Mouse (Mus musculus): Measurements from ENCODE around the gene Mfap4. TPM values are rescaled to one million over a fixed set of nuclear protein-coding genes. Genes with fewer than 3 reads are reported as not detected.
A peak's percentile ranks its signal among the peaks of the same experiment; 100 is the strongest.

The Mfap4 gene
- polyA plus RNA-seq, 1 experiment from 2014 or later, result 367 TPM

DNA sequence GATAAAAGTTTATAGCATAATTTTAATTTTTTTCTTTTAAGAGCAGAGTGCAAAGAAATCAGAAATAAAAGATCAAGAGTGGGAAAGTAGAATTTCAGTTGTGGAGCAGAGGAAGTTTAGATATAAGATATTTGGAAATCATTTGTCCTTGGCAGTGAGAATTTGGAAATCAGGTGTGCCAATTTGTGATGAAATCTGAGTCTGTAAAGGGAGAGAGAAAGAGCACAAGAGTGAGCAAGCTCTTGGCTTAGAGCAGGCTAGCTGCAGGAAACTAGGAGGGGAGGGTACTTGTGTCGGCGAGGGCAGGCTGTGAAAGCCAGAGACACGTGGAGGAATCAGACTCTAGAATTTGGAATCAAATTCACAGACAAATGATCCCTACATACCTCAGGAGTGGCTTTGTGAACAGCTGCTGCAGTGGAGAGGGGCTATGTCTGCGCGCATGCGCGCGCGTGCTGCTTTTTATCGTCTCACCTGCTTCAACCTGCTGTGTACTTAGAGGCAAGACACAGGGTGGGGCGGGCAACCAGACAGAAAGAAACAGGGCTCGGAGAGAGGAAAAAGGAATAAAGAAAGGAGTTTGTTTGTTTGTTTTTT, 8.3 kb upstream of the Mfap4 start:
- Histone ChIP-seq H3K36me3 (ENCODE audit: control insufficient read depth, insufficient read depth, low read length) (no peaks in the 10 kb centered on the region), H3K4me1 (ENCODE audit: control insufficient read depth, insufficient read depth, low read length) (peaks cover 9% of the 10 kb centered on the region), H3K27me3 (ENCODE audit: control insufficient read depth, insufficient read depth, low read length) (no peaks in the 10 kb centered on the region), H3K4me3 (ENCODE audit: low read depth, low read length) (no peak overlapping the region), H3K4me2 (replicated peaks; ENCODE audit: low read depth, low read length) (peak overlapping the region; percentile 6), H3K9me3 (ENCODE audit: control insufficient read depth, low read depth, low read length) (no peaks in the 10 kb centered on the region), H3K27ac (ENCODE audit: low read length) (no peak overlapping the region), H3K9ac (replicated peaks; ENCODE audit: low read depth, low read length) (no peak overlapping the region)
- 28% methylated on average over 12 of the region's 12 CpGs for WGBS
- ATAC-seq (ENCODE audit: insufficient number of reproducible peaks, insufficient read depth, low FRiP score, low read depth), result no peak

DNA sequence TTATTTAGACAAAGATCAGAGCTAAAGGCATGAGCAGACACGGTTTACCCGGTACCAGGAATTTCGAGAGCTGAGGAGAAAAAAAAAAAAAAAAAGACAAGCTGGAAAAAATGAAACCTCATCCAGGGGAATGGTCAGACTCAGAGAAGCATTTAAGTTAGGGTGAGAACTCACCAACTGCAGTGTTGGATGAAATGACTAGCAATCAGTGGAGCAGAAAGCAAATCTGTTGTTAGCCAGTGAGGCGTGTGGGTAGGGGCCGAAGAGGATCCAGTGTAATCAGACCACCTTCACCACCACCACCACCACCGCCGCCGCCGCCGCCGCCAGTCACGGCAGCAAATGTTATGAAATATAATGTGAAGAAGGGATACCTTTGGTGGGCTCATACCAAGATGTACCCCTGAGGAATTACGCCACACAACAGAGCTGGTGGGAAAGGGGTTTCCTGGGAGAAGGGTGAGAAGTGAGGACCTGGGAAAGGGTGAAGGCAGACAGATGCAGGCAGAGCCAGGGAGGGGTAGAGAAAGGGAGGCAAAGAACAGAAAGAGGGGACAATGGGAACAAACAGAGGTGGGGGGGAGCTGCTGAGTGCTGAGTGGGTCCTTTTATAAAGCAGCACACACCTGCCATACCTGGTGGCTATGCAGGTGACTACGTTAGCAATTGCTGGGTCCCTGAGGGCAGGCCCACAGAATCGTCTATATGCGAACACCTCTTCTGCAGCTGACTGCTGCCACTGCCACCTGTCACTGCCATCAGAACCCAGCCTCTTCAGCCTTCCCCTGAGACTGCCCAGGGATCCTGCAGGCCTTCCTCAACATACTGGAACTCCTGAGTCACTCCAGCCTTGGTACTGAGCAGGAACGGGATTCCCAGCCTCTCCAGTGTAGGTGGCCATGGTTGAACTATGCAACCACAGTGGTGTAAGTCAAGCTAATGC, 7.4 kb upstream of the Mfap4 start:
- no peak for ATAC-seq (ENCODE audit: insufficient number of reproducible peaks, insufficient read depth, low FRiP score, low read depth)
- Histone ChIP-seq H3K4me2 (replicated peaks; ENCODE audit: low read depth, low read length) (peak overlapping the region; percentile 6; the same call in 1 of the 2 replicates), H3K4me1 (ENCODE audit: control insufficient read depth, insufficient read depth, low read length) (peaks cover 10% of the 10 kb centered on the region), H3K9me3 (ENCODE audit: control insufficient read depth, low read depth, low read length) (no peaks in the 10 kb centered on the region), H3K27ac (ENCODE audit: low read length) (no peak overlapping the region), H3K27me3 (ENCODE audit: control insufficient read depth, insufficient read depth, low read length) (no peaks in the 10 kb centered on the region), H3K4me3 (ENCODE audit: low read depth, low read length) (no peak overlapping the region), H3K36me3 (ENCODE audit: control insufficient read depth, insufficient read depth, low read length) (no peaks in the 10 kb centered on the region), H3K9ac (replicated peaks; ENCODE audit: low read depth, low read length) (no peak overlapping the region)
- 53% methylated on average over 17 of the region's 17 CpGs for WGBS

DNA sequence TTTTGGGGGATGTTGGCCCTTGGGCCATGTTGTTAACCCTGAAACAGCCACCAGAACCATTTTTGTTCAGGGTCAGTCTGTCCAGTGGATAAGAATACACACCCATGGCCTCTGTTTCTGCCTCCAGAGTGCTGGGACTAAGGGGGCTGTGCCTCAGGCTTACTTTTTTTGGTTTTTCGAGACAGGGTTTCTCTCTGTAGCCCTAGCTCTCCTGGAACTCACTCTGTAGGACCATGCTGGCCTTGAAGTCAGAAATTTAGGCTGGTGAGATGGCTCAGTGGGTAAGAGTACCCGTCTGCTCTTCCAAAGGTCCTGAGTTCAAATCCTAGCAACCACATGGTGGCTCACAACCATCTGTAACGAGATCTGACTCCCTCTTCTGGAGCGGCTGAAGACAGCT, 6.4 kb upstream of the Mfap4 start:
- H3K27me3 ChIP-seq (ENCODE audit: control insufficient read depth, insufficient read depth, low read length), result no peaks in the 10 kb centered on the region
- peaks cover 12% of the 10 kb centered on the region for H3K4me1 ChIP-seq (ENCODE audit: control insufficient read depth, insufficient read depth, low read length)
- no peak for ATAC-seq (ENCODE audit: insufficient number of reproducible peaks, insufficient read depth, low FRiP score, low read depth)
- H3K4me3 ChIP-seq (ENCODE audit: low read depth, low read length), result no peak overlapping the region
- no peaks in the 10 kb centered on the region for H3K36me3 ChIP-seq (ENCODE audit: control insufficient read depth, insufficient read depth, low read length)
- 87% methylated on average over 4 of the region's 4 CpGs for WGBS
- H3K27ac ChIP-seq (ENCODE audit: low read length), result no peak overlapping the region
- H3K4me2 ChIP-seq (replicated peaks; ENCODE audit: low read depth, low read length), result no peak overlapping the region
- no peak overlapping the region for H3K9ac ChIP-seq (replicated peaks; ENCODE audit: low read depth, low read length)
- no peaks in the 10 kb centered on the region for H3K9me3 ChIP-seq (ENCODE audit: control insufficient read depth, low read depth, low read length)

DNA sequence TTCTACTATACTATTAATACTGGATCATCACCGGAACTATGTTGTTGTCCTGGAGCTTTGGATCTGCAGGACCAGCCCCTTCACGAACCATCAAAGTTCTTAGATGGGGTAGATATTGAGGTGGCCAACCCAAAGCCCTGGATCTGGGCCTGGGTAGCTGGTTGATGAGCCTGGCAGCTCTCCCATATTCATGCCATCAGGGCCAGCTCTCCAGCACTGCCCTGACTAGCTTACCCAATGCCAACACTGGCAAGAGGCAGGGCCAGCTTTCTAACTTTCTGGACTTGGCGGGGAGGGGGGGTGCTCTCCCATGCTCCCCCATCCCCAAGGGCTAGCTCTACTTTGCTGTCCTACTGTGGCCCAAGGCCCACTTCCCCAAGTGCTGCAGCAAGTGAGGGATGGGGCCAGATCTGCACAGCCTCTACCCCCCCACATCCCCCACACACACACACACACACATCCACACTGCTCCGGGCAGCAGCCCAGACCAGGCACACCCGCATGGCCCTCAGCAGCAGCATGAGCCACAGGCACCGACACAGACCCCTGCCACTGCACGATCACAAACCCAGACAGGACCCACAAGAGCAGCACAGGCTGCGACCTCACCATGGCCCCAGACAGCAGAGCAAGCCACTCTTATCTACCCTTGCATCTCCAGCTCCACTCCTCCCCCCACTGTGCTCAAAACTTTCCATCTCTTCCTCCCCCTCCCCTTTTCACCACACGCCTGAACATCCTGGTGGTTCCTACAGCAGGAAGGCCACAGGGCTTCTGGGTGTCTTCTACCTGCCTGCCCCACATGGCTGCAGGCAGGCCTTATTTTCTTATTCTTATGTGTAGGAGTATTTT, 3.8 kb upstream of the Mfap4 start:
- 52% methylated on average over 9 of the region's 9 CpGs for WGBS
- Histone ChIP-seq H3K9ac (replicated peaks; ENCODE audit: low read depth, low read length) (no peak overlapping the region), H3K4me1 (ENCODE audit: control insufficient read depth, insufficient read depth, low read length) (peaks cover 19% of the 10 kb centered on the region), H3K4me3 (ENCODE audit: low read depth, low read length) (no peak overlapping the region), H3K36me3 (ENCODE audit: control insufficient read depth, insufficient read depth, low read length) (no peaks in the 10 kb centered on the region), H3K27me3 (ENCODE audit: control insufficient read depth, insufficient read depth, low read length) (no peaks in the 10 kb centered on the region), H3K9me3 (ENCODE audit: control insufficient read depth, low read depth, low read length) (no peaks in the 10 kb centered on the region), H3K27ac (ENCODE audit: low read length) (no peak overlapping the region), H3K4me2 (replicated peaks; ENCODE audit: low read depth, low read length) (no peak overlapping the region)
- no peak for ATAC-seq (ENCODE audit: insufficient number of reproducible peaks, insufficient read depth, low FRiP score, low read depth)

DNA sequence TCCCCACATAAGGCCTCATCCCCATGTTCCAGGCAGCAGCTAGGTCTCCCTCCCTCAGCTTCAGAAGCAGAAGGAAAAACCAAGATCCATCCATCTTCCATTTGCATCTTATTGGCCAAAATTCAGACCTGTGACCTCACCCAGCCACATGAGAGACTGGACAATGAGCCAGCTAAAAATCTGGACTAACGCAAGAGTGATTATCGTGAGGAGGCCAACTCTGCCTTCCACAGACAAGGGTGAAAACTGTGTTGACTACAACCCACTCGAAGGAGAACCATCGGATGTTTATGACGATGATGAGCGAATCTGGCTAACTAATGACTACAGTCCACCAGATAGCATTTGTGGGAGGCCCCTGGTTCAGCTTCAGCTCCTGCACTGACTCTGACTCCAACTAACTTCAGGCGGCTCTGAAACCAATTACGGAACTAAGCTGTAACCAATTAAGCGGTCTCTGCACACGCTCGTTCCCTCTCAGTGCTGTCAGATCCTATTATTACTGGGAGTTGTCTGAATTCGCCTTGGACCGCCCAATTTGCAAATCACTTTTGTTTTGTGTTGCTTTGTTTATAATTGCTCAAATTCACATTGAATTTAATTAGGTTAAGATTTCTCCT, 1.9 kb upstream of the Mfap4 start:
- Histone ChIP-seq H3K4me2 (replicated peaks; ENCODE audit: low read depth, low read length) (no peak overlapping the region), H3K36me3 (ENCODE audit: control insufficient read depth, insufficient read depth, low read length) (peaks cover 5% of the 10 kb centered on the region), H3K4me3 (ENCODE audit: low read depth, low read length) (no peak overlapping the region), H3K27ac (ENCODE audit: low read length) (peak overlapping the region; percentile 99; the same call in 1 of the 2 replicates), H3K27me3 (ENCODE audit: control insufficient read depth, insufficient read depth, low read length) (no peaks in the 10 kb centered on the region), H3K9me3 (ENCODE audit: control insufficient read depth, low read depth, low read length) (no peaks in the 10 kb centered on the region), H3K9ac (replicated peaks; ENCODE audit: low read depth, low read length) (no peak overlapping the region), H3K4me1 (ENCODE audit: control insufficient read depth, insufficient read depth, low read length) (peaks cover 28% of the 10 kb centered on the region)
- WGBS, result 87% methylated on average over 13 of the region's 13 CpGs
- ATAC-seq (ENCODE audit: insufficient number of reproducible peaks, insufficient read depth, low FRiP score, low read depth), result no peak

DNA sequence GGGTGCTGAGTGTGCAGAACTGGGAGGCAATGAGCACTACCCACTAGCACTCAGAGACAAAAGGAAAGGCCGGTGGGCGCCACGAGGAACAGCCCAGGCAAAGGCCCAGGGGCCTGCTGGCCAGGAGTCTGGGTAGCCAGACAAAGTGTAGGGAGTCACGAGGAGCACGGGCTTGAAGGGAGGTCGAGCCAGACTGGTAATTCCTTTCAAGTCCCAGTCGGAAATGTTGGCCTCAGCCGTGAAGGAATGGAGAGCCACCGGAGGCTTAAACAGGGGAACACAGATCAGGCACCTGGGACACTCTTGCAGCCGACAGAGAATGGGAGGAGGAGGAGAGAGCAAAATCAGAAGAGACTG, 997 bp upstream of the Mfap4 start:
- Histone ChIP-seq H3K9ac (replicated peaks; ENCODE audit: low read depth, low read length) (no peak overlapping the region), H3K9me3 (ENCODE audit: control insufficient read depth, low read depth, low read length) (no peaks in the 10 kb centered on the region), H3K4me2 (replicated peaks; ENCODE audit: low read depth, low read length) (peak overlapping the region; percentile 30), H3K4me1 (ENCODE audit: control insufficient read depth, insufficient read depth, low read length) (peaks cover 29% of the 10 kb centered on the region), H3K27me3 (ENCODE audit: control insufficient read depth, insufficient read depth, low read length) (no peaks in the 10 kb centered on the region), H3K27ac (ENCODE audit: low read length) (peak overlapping the region; percentile 99), H3K36me3 (ENCODE audit: control insufficient read depth, insufficient read depth, low read length) (peaks cover 13% of the 10 kb centered on the region), H3K4me3 (ENCODE audit: low read depth, low read length) (no peak overlapping the region)
- WGBS, result 17% methylated on average over 10 of the region's 10 CpGs
- ATAC-seq (ENCODE audit: insufficient number of reproducible peaks, insufficient read depth, low FRiP score, low read depth), result no peak

DNA sequence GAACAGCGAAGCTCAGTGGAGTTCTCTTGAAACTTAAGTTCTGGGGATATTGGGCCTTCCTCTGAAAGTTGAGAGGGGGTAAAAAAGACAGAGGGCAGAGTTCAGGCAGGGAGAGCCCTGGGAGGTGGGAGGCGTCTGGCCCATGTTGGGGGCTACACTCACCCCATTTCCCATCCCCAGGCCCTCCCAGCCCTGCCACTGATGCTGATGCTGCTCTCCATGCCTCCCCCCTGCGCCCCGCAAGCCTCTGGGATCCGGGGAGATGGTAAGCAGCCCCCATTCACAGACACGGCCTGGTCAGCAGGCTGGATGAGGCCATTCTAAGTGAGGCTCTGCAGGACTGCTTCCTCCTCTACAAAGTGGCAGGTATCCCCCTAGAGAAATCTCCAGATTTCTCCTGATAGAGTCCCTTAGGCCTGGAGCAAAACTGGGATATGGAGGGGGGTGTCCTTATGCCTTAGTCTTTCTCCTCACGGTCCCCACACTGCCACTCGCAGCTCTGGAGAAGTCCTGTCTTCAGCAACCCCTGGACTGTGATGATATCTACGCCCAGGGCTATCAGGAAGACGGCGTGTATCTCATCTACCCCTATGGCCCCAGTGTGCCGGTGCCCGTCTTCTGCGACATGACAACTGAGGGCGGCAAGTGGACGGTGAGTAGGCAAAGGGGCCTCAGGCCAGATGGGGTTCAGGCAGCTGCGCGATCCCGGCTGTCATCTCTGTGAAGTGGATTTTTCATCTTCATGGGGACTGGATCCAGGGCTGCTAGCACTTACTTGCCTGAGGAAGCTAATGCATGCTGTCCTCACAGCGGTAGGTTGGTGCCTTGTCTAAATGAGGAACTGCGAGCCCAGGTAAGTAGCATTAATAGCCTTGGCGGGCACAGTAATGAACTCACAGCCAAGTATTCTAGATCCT, 568 bp downstream of the Mfap4 start:
- Histone ChIP-seq H3K4me2 (replicated peaks; ENCODE audit: low read depth, low read length) (peak overlapping the region; percentile 67), H3K9me3 (ENCODE audit: control insufficient read depth, low read depth, low read length) (no peaks in the 10 kb centered on the region), H3K36me3 (ENCODE audit: control insufficient read depth, insufficient read depth, low read length) (peaks cover 28% of the 10 kb centered on the region), H3K4me3 (ENCODE audit: low read depth, low read length) (peak overlapping the region; percentile 44), H3K9ac (replicated peaks; ENCODE audit: low read depth, low read length) (peak overlapping the region; percentile 66), H3K4me1 (ENCODE audit: control insufficient read depth, insufficient read depth, low read length) (peaks cover 27% of the 10 kb centered on the region), H3K27ac (ENCODE audit: low read length) (peak overlapping the region; percentile 99), H3K27me3 (ENCODE audit: control insufficient read depth, insufficient read depth, low read length) (no peaks in the 10 kb centered on the region)
- WGBS, result 40% methylated on average over 22 of the region's 22 CpGs
- ATAC-seq (ENCODE audit: insufficient number of reproducible peaks, insufficient read depth, low FRiP score, low read depth), result peak; percentile 24
